Mouse (Mus musculus): ENCODE measurements around the gene Lats2. TPM values are rescaled to one million over a fixed set of nuclear protein-coding genes. Genes with fewer than 3 reads are reported as not detected.

The Lats2 gene
- polyA plus RNA-seq, 1 experiment: 18.2 TPM

- TF ChIP-seq POLR2A (IDR thresholded peaks at IDR 0.05; ENCODE audit: control insufficient read depth, extremely low read depth, insufficient read depth, low read length, poor library complexity): no peak
- TF ChIP-seq CTCF (IDR thresholded peaks at IDR 0.05; ENCODE audit: borderline replicate concordance, control insufficient read depth, extremely low read depth, insufficient read depth, low read length, poor library complexity): no peak
- DNase-seq: no peak
- Histone ChIP-seq H3K4me1 (replicated peaks; ENCODE audit: control insufficient read depth, insufficient read depth, low read length) (no peaks in the 10 kb centered on the region), H3K36me3 (ENCODE audit: control insufficient read depth, insufficient read depth, low read length) (no peaks in the 10 kb centered on the region), H3K27ac (ENCODE audit: control insufficient read depth, insufficient read depth, low read length) (no peak overlapping the region), H3K4me3 (ENCODE audit: control insufficient read depth, insufficient read depth, low read length) (no peak overlapping the region), H3K27me3 (ENCODE audit: control insufficient read depth, insufficient read depth, low read length) (no peaks in the 10 kb centered on the region)
- 91% methylated on average over 2 of the region's 2 CpGs for WGBS
Measured at GRCm38 (mm10) chr14:57789311-57789710, 31.1 kb upstream of the Lats2 start.

GRCm38 (mm10) chr14:57787406-57787805 lies 29.2 kb upstream of the Lats2 start:
- DNase-seq: no peak
- H3K4me3 ChIP-seq (ENCODE audit: control insufficient read depth, insufficient read depth, low read length): no peak overlapping the region
- no peak overlapping the region for H3K27ac ChIP-seq (ENCODE audit: control insufficient read depth, insufficient read depth, low read length)
- no peaks in the 10 kb centered on the region for H3K27me3 ChIP-seq (ENCODE audit: control insufficient read depth, insufficient read depth, low read length)
- no peaks in the 10 kb centered on the region for H3K36me3 ChIP-seq (ENCODE audit: control insufficient read depth, insufficient read depth, low read length)
- WGBS: 89% methylated on average over 4 of the region's 4 CpGs
- H3K4me1 ChIP-seq (replicated peaks; ENCODE audit: control insufficient read depth, insufficient read depth, low read length): no peaks in the 10 kb centered on the region
- no peak for TF ChIP-seq POLR2A (IDR thresholded peaks at IDR 0.05; ENCODE audit: control insufficient read depth, extremely low read depth, insufficient read depth, low read length, poor library complexity)
- TF ChIP-seq CTCF (IDR thresholded peaks at IDR 0.05; ENCODE audit: borderline replicate concordance, control insufficient read depth, extremely low read depth, insufficient read depth, low read length, poor library complexity): no peak

- DNase-seq: no peak
- TF ChIP-seq CTCF (IDR thresholded peaks at IDR 0.05; ENCODE audit: borderline replicate concordance, control insufficient read depth, extremely low read depth, insufficient read depth, low read length, poor library complexity) (no peak), POLR2A (IDR thresholded peaks at IDR 0.05; ENCODE audit: control insufficient read depth, extremely low read depth, insufficient read depth, low read length, poor library complexity) (no peak)
- H3K27ac ChIP-seq (ENCODE audit: control insufficient read depth, insufficient read depth, low read length): no peak overlapping the region
- no peaks in the 10 kb centered on the region for H3K27me3 ChIP-seq (ENCODE audit: control insufficient read depth, insufficient read depth, low read length)
- no peaks in the 10 kb centered on the region for H3K36me3 ChIP-seq (ENCODE audit: control insufficient read depth, insufficient read depth, low read length)
- peaks cover 7% of the 10 kb centered on the region for H3K4me1 ChIP-seq (replicated peaks; ENCODE audit: control insufficient read depth, insufficient read depth, low read length)
- no peak overlapping the region for H3K4me3 ChIP-seq (ENCODE audit: control insufficient read depth, insufficient read depth, low read length)
- WGBS: 48% methylated on average over 6 of the region's 6 CpGs
Measured at GRCm38 (mm10) chr14:57772157-57772815, 14.1 kb upstream of the Lats2 start.

- no peak overlapping the region for H3K4me3 ChIP-seq (ENCODE audit: control insufficient read depth, insufficient read depth, low read length)
- H3K27me3 ChIP-seq (ENCODE audit: control insufficient read depth, insufficient read depth, low read length): no peaks in the 10 kb centered on the region
- 42% methylated on average over 5 of the region's 5 CpGs for WGBS
- no peak for DNase-seq
- H3K36me3 ChIP-seq (ENCODE audit: control insufficient read depth, insufficient read depth, low read length): no peaks in the 10 kb centered on the region
- peaks cover 7% of the 10 kb centered on the region for H3K4me1 ChIP-seq (replicated peaks; ENCODE audit: control insufficient read depth, insufficient read depth, low read length)
- H3K27ac ChIP-seq (ENCODE audit: control insufficient read depth, insufficient read depth, low read length): no peak overlapping the region
- no peak for TF ChIP-seq CTCF (IDR thresholded peaks at IDR 0.05; ENCODE audit: borderline replicate concordance, control insufficient read depth, extremely low read depth, insufficient read depth, low read length, poor library complexity)
Measured at GRCm38 (mm10) chr14:57769102-57769501, 10.9 kb upstream of the Lats2 start.

GRCm38 (mm10) chr14:57760447-57761412 lies 2.5 kb upstream of the Lats2 start:
- Histone ChIP-seq H3K36me3 (ENCODE audit: control insufficient read depth, insufficient read depth, low read length) (no peaks in the 10 kb centered on the region), H3K27me3 (ENCODE audit: control insufficient read depth, insufficient read depth, low read length) (no peaks in the 10 kb centered on the region), H3K4me1 (replicated peaks; ENCODE audit: control insufficient read depth, insufficient read depth, low read length) (no peaks in the 10 kb centered on the region), H3K27ac (ENCODE audit: control insufficient read depth, insufficient read depth, low read length) (no peak overlapping the region), H3K4me3 (ENCODE audit: control insufficient read depth, insufficient read depth, low read length) (no peak overlapping the region)
- WGBS: 93% methylated on average over 10 of the region's 10 CpGs
- DNase-seq: no peak
- no peak for TF ChIP-seq CTCF (IDR thresholded peaks at IDR 0.05; ENCODE audit: borderline replicate concordance, control insufficient read depth, extremely low read depth, insufficient read depth, low read length, poor library complexity)
- TF ChIP-seq POLR2A (IDR thresholded peaks at IDR 0.05; ENCODE audit: control insufficient read depth, extremely low read depth, insufficient read depth, low read length, poor library complexity): no peak

GRCm38 (mm10) chr14:57756094-57756493 lies 2.1 kb downstream of the Lats2 start:
- TF ChIP-seq CTCF (IDR thresholded peaks at IDR 0.05; ENCODE audit: borderline replicate concordance, control insufficient read depth, extremely low read depth, insufficient read depth, low read length, poor library complexity) (no peak), POLR2A (IDR thresholded peaks at IDR 0.05; ENCODE audit: control insufficient read depth, extremely low read depth, insufficient read depth, low read length, poor library complexity) (no peak)
- Histone ChIP-seq H3K27ac (ENCODE audit: control insufficient read depth, insufficient read depth, low read length) (no peak overlapping the region), H3K27me3 (ENCODE audit: control insufficient read depth, insufficient read depth, low read length) (no peaks in the 10 kb centered on the region), H3K4me3 (ENCODE audit: control insufficient read depth, insufficient read depth, low read length) (no peak overlapping the region), H3K36me3 (ENCODE audit: control insufficient read depth, insufficient read depth, low read length) (no peaks in the 10 kb centered on the region), H3K4me1 (replicated peaks; ENCODE audit: control insufficient read depth, insufficient read depth, low read length) (no peaks in the 10 kb centered on the region)
- no peak for DNase-seq
- WGBS: 96% methylated on average over 4 of the region's 4 CpGs
